Mouse (Mus musculus): ENCODE results near the gene Fbxo39.

GRCm38 (mm10) chr11:72310491-72310890 lies 3.8 kb upstream of the Fbxo39 start:
- no peak for TF ChIP-seq CTCF (IDR thresholded peaks at IDR 0.05; ENCODE audit: low read depth, low read length)
- no peak for TF ChIP-seq POLR2A (IDR thresholded peaks at IDR 0.05; ENCODE audit: borderline replicate concordance, low read depth, low read length)
